Mouse (Mus musculus) forebrain, embryonic 16.5 days (tissue): ENCODE results near the gene Stpg1. TPM values are rescaled to one million over a fixed set of nuclear protein-coding genes. Genes with fewer than 3 reads are reported as not detected.

Experiments used
- ATAC-seq: fragments of 200-750 bp; cut with Nextera tagmentation; 2 replicates; pipeline ENCODE4 v1.8.0; 2017; ENCODE audit warnings: mild to moderate bottlenecking, moderate library complexity
- H3K27ac ChIP-seq: fragments of 300-500 bp; sonication (generic); 2 replicates; pipeline ENCODE4 v1.5.1; 2014; ENCODE audit warnings: low read length, control low read depth
- H3K27me3 ChIP-seq: fragments of 300-500 bp; sonication (generic); replicated peaks from 2 replicates; pipeline ENCODE4 v1.6.1; 2014; ENCODE audit warnings: low read length; ENCODE audit not compliant: control insufficient read depth, insufficient read depth
- H3K36me3 ChIP-seq: fragments of 300-500 bp; sonication (generic); 2 replicates; pipeline ENCODE4 v1.6.1; 2014; ENCODE audit not compliant: control insufficient read depth, insufficient read depth
- H3K4me1 ChIP-seq: fragments of 300-500 bp; sonication (generic); replicated peaks from 2 replicates; pipeline ENCODE4 v1.6.1; 2014; ENCODE audit warnings: low read length; ENCODE audit not compliant: control insufficient read depth, insufficient read depth
- H3K4me2 ChIP-seq: fragments of 300-500 bp; sonication (generic); 2 replicates; pipeline ENCODE4 v1.6.1; 2014; ENCODE audit warnings: mild to moderate bottlenecking, low read length, control low read depth
- H3K4me3 ChIP-seq: fragments of 300-500 bp; sonication (generic); replicated peaks from 2 replicates; pipeline ENCODE4 v1.5.1; 2014; ENCODE audit warnings: mild to moderate bottlenecking, low read length, control low read depth
- H3K9ac ChIP-seq: fragments of 300-500 bp; sonication (generic); replicated peaks from 2 replicates; pipeline ENCODE4 v1.6.1; 2014; ENCODE audit warnings: low read depth, low read length, control low read depth
- H3K9me3 ChIP-seq: fragments of 300-500 bp; sonication (generic); 2 replicates; pipeline ENCODE4 v1.6.1; 2016; ENCODE audit warnings: low read length; ENCODE audit not compliant: control insufficient read depth
- WGBS: fragments of 180-500 bp; shearing (Covaris S2); extraction: QIAGEN DNeasy Blood & Tissue Kit; methylation state at CpG from one replicate; pipeline ENCODE4 v1.1.7; 2014; 5-methylcytosine and 5-hydroxymethylcytosine counted together
- polyA plus RNA-seq: library from polyadenylated mRNA; unstranded; fragments of >200 nt; fragmentation: Nextera tagmentation; extraction: Ambion mirVana; gene quantifications from 2 replicates; pipeline ENCODE4 v1.2.1, GENCODE M21; 2015

Stpg1 gene
- polyA plus RNA-seq, 1 experiment from 2014 or later: not detected

- Histone ChIP-seq H3K4me2 (no peak overlapping the region), H3K36me3 (no peaks in the 10 kb centered on the region), H3K9me3 (no peaks in the 10 kb centered on the region), H3K27me3 (no peaks in the 10 kb centered on the region), H3K9ac (no peak overlapping the region), H3K4me3 (no peak overlapping the region), H3K4me1 (no peaks in the 10 kb centered on the region), H3K27ac (no peak overlapping the region)
- ATAC-seq: no peak
- 82% methylated on average over 2 of the region's 2 CpGs for WGBS
These were observed 49.7 kb downstream of the Stpg1 start for GRCm38 (mm10) chr4:135544284-135544683.

- Histone ChIP-seq H3K9me3 (no peaks in the 10 kb centered on the region), H3K4me1 (no peaks in the 10 kb centered on the region), H3K9ac (no peak overlapping the region), H3K27ac (no peak overlapping the region), H3K27me3 (no peaks in the 10 kb centered on the region), H3K36me3 (no peaks in the 10 kb centered on the region), H3K4me3 (no peak overlapping the region), H3K4me2 (peak overlapping the region; percentile 25)
- ATAC-seq: no peak
- WGBS: 27% methylated on average over 8 of the region's 8 CpGs
These were observed 50.5 kb downstream of the Stpg1 start for GRCm38 (mm10) chr4:135545080-135545511.

GRCm38 (mm10) chr4:135546008-135546407 is 51.4 kb downstream of the Stpg1 start:
- Histone ChIP-seq H3K36me3 (no peaks in the 10 kb centered on the region), H3K9ac (no peak overlapping the region), H3K27ac (no peak overlapping the region), H3K4me2 (no peak overlapping the region), H3K27me3 (no peaks in the 10 kb centered on the region), H3K4me3 (no peak overlapping the region), H3K9me3 (no peaks in the 10 kb centered on the region), H3K4me1 (no peaks in the 10 kb centered on the region)
- no peak for ATAC-seq
- 92% methylated on average over 7 of the region's 7 CpGs for WGBS

- Histone ChIP-seq H3K36me3 (no peaks in the 10 kb centered on the region), H3K27ac (no peak overlapping the region), H3K9me3 (no peaks in the 10 kb centered on the region), H3K4me1 (0 out of 2 replicates have a peak, but pooled peaks cover under 1% of the 10 kb centered on the region), H3K27me3 (no peaks in the 10 kb centered on the region), H3K4me2 (no peak overlapping the region), H3K9ac (no peak overlapping the region), H3K4me3 (no peak overlapping the region)
- ATAC-seq: no peak
- WGBS: 72% methylated on average over 4 of the region's 4 CpGs
These were observed 52.2 kb downstream of the Stpg1 start for GRCm38 (mm10) chr4:135546793-135547192.

DNA sequence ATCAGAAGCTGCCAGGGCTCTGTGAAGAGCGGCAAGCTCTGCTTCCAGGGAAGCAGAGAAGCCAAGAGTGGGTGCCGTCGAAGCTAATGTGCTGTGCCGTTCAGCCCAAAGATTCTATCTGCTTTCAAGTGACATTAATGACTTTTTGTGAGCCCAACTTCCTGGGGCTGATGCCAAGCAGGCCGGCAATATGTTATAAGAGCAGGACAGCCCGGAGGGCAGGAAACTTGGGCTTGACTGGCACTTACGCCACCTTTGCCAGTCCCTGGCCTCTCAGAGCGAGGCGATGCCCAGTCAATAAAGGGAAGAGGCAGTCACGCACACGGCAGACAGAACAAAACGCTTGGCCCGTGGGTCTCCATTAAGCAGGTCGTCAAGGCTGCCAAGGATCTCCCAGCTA is 53.0 kb downstream of the Stpg1 start:
- 37% methylated on average over 14 of the region's 14 CpGs for WGBS

GRCm38 (mm10) chr4:135548108-135548507 is 53.5 kb downstream of the Stpg1 start:
- Histone ChIP-seq H3K4me2 (no peak overlapping the region), H3K4me3 (no peak overlapping the region), H3K9me3 (no peaks in the 10 kb centered on the region), H3K36me3 (no peaks in the 10 kb centered on the region), H3K9ac (no peak overlapping the region), H3K4me1 (0 out of 2 replicates have a peak, but pooled peaks cover 5% of the 10 kb centered on the region), H3K27ac (no peak overlapping the region), H3K27me3 (no peaks in the 10 kb centered on the region)
- 9% methylated on average over 7 of the region's 7 CpGs for WGBS
- ATAC-seq: no peak

More for the DNA sequence above, 53.0 kb downstream of the Stpg1 start:
- no peaks in the 10 kb centered on the region for H3K27me3 ChIP-seq
- H3K9ac ChIP-seq: no peak overlapping the region
- ATAC-seq: no peak
- H3K36me3 ChIP-seq: no peaks in the 10 kb centered on the region
- H3K4me1 ChIP-seq: 0 out of 2 replicates have a peak, but pooled peaks cover 5% of the 10 kb centered on the region
- H3K27ac ChIP-seq: no peak overlapping the region
- no peaks in the 10 kb centered on the region for H3K9me3 ChIP-seq
- no peak overlapping the region for H3K4me2 ChIP-seq
- no peak overlapping the region for H3K4me3 ChIP-seq

- Histone ChIP-seq H3K4me3 (no peak overlapping the region), H3K9me3 (no peaks in the 10 kb centered on the region), H3K27ac (no peak overlapping the region), H3K9ac (no peak overlapping the region), H3K36me3 (no peaks in the 10 kb centered on the region), H3K27me3 (no peaks in the 10 kb centered on the region), H3K4me2 (no peak overlapping the region), H3K4me1 (0 out of 2 replicates have a peak, but pooled peaks cover 5% of the 10 kb centered on the region)
- ATAC-seq: no peak
- 32% methylated on average over 9 of the region's 9 CpGs for WGBS
These were observed 54.0 kb downstream of the Stpg1 start for GRCm38 (mm10) chr4:135548521-135549077.

GRCm38 (mm10) chr4:135549323-135549722 is 54.7 kb downstream of the Stpg1 start:
- ATAC-seq: no peak
- H3K36me3 ChIP-seq: no peaks in the 10 kb centered on the region
- H3K9me3 ChIP-seq: no peaks in the 10 kb centered on the region
- no peak overlapping the region for H3K9ac ChIP-seq
- no peak overlapping the region for H3K4me2 ChIP-seq
- 67% methylated on average over 6 of the region's 6 CpGs for WGBS
- no peak overlapping the region for H3K4me3 ChIP-seq
- no peaks in the 10 kb centered on the region for H3K27me3 ChIP-seq
- 0 out of 2 replicates have a peak, but pooled peaks cover 5% of the 10 kb centered on the region for H3K4me1 ChIP-seq
- no peak overlapping the region for H3K27ac ChIP-seq

DNA sequence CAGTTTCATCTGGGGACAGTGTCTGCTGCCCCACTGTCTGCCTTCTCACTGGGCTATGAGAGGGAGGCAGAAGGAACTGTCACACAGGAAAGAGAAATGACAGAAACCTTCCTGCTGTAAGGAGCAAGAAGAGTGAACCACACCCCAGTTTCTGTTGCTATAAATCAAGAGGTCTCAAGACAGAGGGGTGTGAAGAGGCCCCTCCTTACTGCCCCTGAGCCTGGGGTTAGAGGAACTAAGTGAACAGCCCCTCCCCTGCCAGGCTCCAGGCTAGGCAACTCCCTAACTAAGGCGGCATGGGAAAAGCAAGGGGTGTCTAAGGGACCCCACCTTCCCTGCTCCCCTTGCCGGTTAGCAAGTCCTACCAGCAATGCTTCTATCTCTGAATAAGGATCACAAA is 69.2 kb downstream of the Stpg1 start:
- H3K36me3 ChIP-seq: no peaks in the 10 kb centered on the region
- 75% methylated on average over 2 of the region's 2 CpGs for WGBS
- no peaks in the 10 kb centered on the region for H3K27me3 ChIP-seq
- no peak for ATAC-seq
- H3K4me1 ChIP-seq: peaks cover 6% of the 10 kb centered on the region
- H3K27ac ChIP-seq: no peak overlapping the region
- no peak overlapping the region for H3K4me2 ChIP-seq
- H3K9ac ChIP-seq: no peak overlapping the region
- H3K4me3 ChIP-seq: no peak overlapping the region
- H3K9me3 ChIP-seq: no peaks in the 10 kb centered on the region

- WGBS: 20% methylated on average over 9 of the region's 9 CpGs
- Histone ChIP-seq H3K27me3 (no peaks in the 10 kb centered on the region), H3K9me3 (no peaks in the 10 kb centered on the region), H3K4me2 (no peak overlapping the region), H3K27ac (no peak overlapping the region), H3K4me3 (no peak overlapping the region), H3K9ac (no peak overlapping the region), H3K36me3 (no peaks in the 10 kb centered on the region), H3K4me1 (peaks cover 17% of the 10 kb centered on the region)
- 0 out of 2 replicates have a peak, but pooled peaks have one; percentile 15 for ATAC-seq
These were observed 70.8 kb downstream of the Stpg1 start for GRCm38 (mm10) chr4:135565400-135565799.
